Comparison of ENCODE assay signal across 12 mouse cellular contexts in genomic region chr6:112266631-112267030, GRCm38 (mm10). TPM values are rescaled to one million over a fixed set of nuclear protein-coding genes. Genes with fewer than 3 reads are reported as not detected.
DNase-seq lines count a peak whose midpoint lies in the region; ATAC-seq and TF ChIP-seq lines count a peak whose summit lies in the region.
"Had no signal": no experiment of that assay in that cellular context is flagged by ENCODE, and none has a peak within 500 bp of the region (broad histone marks: within the 10 kb centered on the region; RNA-seq: fewer than 3 reads in every experiment).

No protein-coding gene starts in this region.

- 29% methylated on average over 1 of the region's 1 CpGs for WGBS in lung, embryonic 14.5 days

- H3K4me3 ChIP-seq in lung, embryonic 14.5 days (ENCODE audit: low read depth, low read length): no peak overlapping the region
- no peak overlapping the region for H3K4me3 ChIP-seq in layer of hippocampus, adult 2 months
- H3K4me3 ChIP-seq: heart, embryonic 15.5 days; limb, embryonic 13.5 days; neural tube, embryonic 15.5 days had no signal

- peak; percentile 69 for DNase-seq in cerebellum, postnatal 14 days
- DNase-seq in cerebellum, adult 9-10 months: no peak
- DNase-seq in lung, embryonic 14.5 days: peak; percentile 82
- DNase-seq in lung, adult 18-20 months: no peak
- peak; percentile 69 to 74 for DNase-seq in layer of hippocampus, adult 2 months (ENCODE audit: low spot score in 2 of 2)
- peak; percentile 65 for DNase-seq in right cerebral cortex, adult 18-20 months
- no peak for DNase-seq in adrenal gland, postnatal 10 days
- DNase-seq: thymus, postnatal 25 days had no signal

- H3K9me3 ChIP-seq in lung, embryonic 14.5 days (ENCODE audit: low read depth, low read length): no peaks in the 10 kb centered on the region
- H3K9me3 ChIP-seq: heart, embryonic 15.5 days; limb, embryonic 13.5 days; neural tube, embryonic 15.5 days had no signal

- TF ChIP-seq CTCF in lung, embryonic 14.5 days (IDR thresholded peaks at IDR 0.05; ENCODE audit: low read depth): no peak
- no peak for TF ChIP-seq CTCF in layer of hippocampus, adult 2 months (conservative IDR thresholded peaks at IDR 0.05)

- no peaks in the 10 kb centered on the region for H3K27me3 ChIP-seq in lung, embryonic 14.5 days (ENCODE audit: insufficient read depth, low read length)
- H3K27me3 ChIP-seq: heart, embryonic 15.5 days; neural tube, embryonic 15.5 days had no signal

- H3K4me2 ChIP-seq in lung, embryonic 14.5 days: no peak overlapping the region
- H3K4me2 ChIP-seq: heart, embryonic 15.5 days; limb, embryonic 13.5 days; neural tube, embryonic 15.5 days had no signal

- H3K36me3 ChIP-seq in lung, embryonic 14.5 days (ENCODE audit: insufficient read depth): no peaks in the 10 kb centered on the region
- H3K36me3 ChIP-seq: heart, embryonic 15.5 days; limb, embryonic 13.5 days; neural tube, embryonic 15.5 days had no signal

- H3K27ac ChIP-seq in lung, embryonic 14.5 days (ENCODE audit: low read depth): no peak overlapping the region
- H3K27ac ChIP-seq in layer of hippocampus, adult 2 months: peak overlapping the region; percentile 44
- H3K27ac ChIP-seq: heart, embryonic 15.5 days; limb, embryonic 13.5 days; neural tube, embryonic 15.5 days had no signal

- no peak overlapping the region for H3K9ac ChIP-seq in lung, embryonic 14.5 days
- H3K9ac ChIP-seq: heart, embryonic 15.5 days; limb, embryonic 13.5 days; neural tube, embryonic 15.5 days had no signal

- H3K4me1 ChIP-seq in lung, embryonic 14.5 days (ENCODE audit: insufficient read depth): peaks cover 6% of the 10 kb centered on the region; the same call in 1 of the 2 replicates
- H3K4me1 ChIP-seq: heart, embryonic 15.5 days had no signal

- ATAC-seq in lung, embryonic 14.5 days (ENCODE audit: insufficient read depth): peak; percentile 60; the same call in 1 of the 2 replicates
- no peak for ATAC-seq in megakaryocyte, adult 5-6 weeks (ENCODE audit: poor library complexity, severe bottlenecking)

RNA-seq across cellular contexts. Expression of gene Lmcd1, which starts 6.9 kb away (rescaled TPM):
- 31.7 and 37.1 TPM in 2 replicates for polyA plus RNA-seq in lung, embryonic 14.5 days (2014; fragmentation: Nextera tagmentation; extraction: Ambion mirVana)
- total RNA-seq in layer of hippocampus, adult 2 months (2021): 1 to 10 TPM; 6.2 to 7.3 TPM
- total RNA-seq in adrenal gland, postnatal 10 days (2021): 10 to 100 TPM; 12.8 to 18.1 TPM
- 0.27 TPM in 1 of 2 replicates, not detected in the other for total RNA-seq in megakaryocyte, adult 5-6 weeks (2015)
- 0.11 and 0.20 TPM in 2 replicates for total RNA-seq in megakaryocyte, adult 5-6 weeks (2017)

Comparison
In these comparisons a context has a peak if more than half of its experiments do, and no peak if none do; other contexts are left out.
1. DNase-seq: peak in cerebellum, postnatal 14 days (2 of 2), lung, embryonic 14.5 days (single experiment), layer of hippocampus, adult 2 months (2 of 2) and right cerebral cortex, adult 18-20 months (single experiment); none in cerebellum, adult 9-10 months (single experiment), lung, adult 18-20 months (0 of 2) and adrenal gland, postnatal 10 days (single experiment).
2. RNA of gene Lmcd1, which starts 6.9 kb away (total RNA-seq): 12.8 to 18.1 TPM in adrenal gland, postnatal 10 days and 6.2 to 7.3 TPM in layer of hippocampus, adult 2 months; 0.11 to 0.27 TPM in megakaryocyte, adult 5-6 weeks; every median in the first group is over 4 times any median in the second.